Mouse (Mus musculus): ENCODE measurements around the gene Cda. TPM values are rescaled to one million over a fixed set of nuclear protein-coding genes. Genes with fewer than 3 reads are reported as not detected.
A peak's percentile ranks its signal among the peaks of the same experiment; 100 is the strongest.

Cda gene
- total and polyA plus RNA-seq, 2 experiments from 2014 or later: 9.6 to 12.2 TPM

- ATAC-seq (ENCODE audit: low FRiP score): peak; percentile 82
- peak overlapping the region; percentile 64 for H3K4me2 ChIP-seq (ENCODE audit: low read depth, low read length, poor library complexity, severe bottlenecking)
- under 1% methylated on average over 44 of the region's 45 CpGs for WGBS
- peak overlapping the region; percentile 91 for H3K9ac ChIP-seq (replicated peaks; ENCODE audit: low read length, poor library complexity, severe bottlenecking)
- H3K27me3 ChIP-seq (ENCODE audit: insufficient read depth, low read length): no peaks in the 10 kb centered on the region
- H3K27ac ChIP-seq (ENCODE audit: low read depth, low read length): peak overlapping the region; percentile 91
- peak; percentile 86 for DNase-seq (ENCODE audit: low spot score)
- peaks cover 2% of the 10 kb centered on the region; the same call in 1 of the 2 replicates for H3K36me3 ChIP-seq (ENCODE audit: insufficient read depth, low read length)
- H3K9me3 ChIP-seq (ENCODE audit: low read length): no peaks in the 10 kb centered on the region
- H3K4me3 ChIP-seq (ENCODE audit: low read depth, low read length): peak overlapping the region; percentile 95
- TF ChIP-seq CTCF (IDR thresholded peaks at IDR 0.05): no peak; the same call in 1 of the 2 replicates
- H3K4me1 ChIP-seq (ENCODE audit: insufficient read depth, low read length): peaks cover 7% of the 10 kb centered on the region; the same call in 1 of the 2 replicates
These were observed 42.2 kb downstream of the Cda start for GRCm38 (mm10) chr4:138325466-138326076.

GRCm38 (mm10) chr4:138324451-138324850 lies 43.3 kb downstream of the Cda start:
- 94% methylated on average over 3 of the region's 3 CpGs for WGBS
- DNase-seq (ENCODE audit: low spot score): no peak
- peaks cover 6% of the 10 kb centered on the region; the same call in 1 of the 2 replicates for H3K36me3 ChIP-seq (ENCODE audit: insufficient read depth, low read length)

GRCm38 (mm10) chr4:138323753-138324152 lies 44.0 kb downstream of the Cda start:
- H3K36me3 ChIP-seq (ENCODE audit: insufficient read depth, low read length): peaks cover 6% of the 10 kb centered on the region; the same call in 1 of the 2 replicates
- ATAC-seq (ENCODE audit: low FRiP score) (no peak), DNase-seq (ENCODE audit: low spot score) (no peak)
- TF ChIP-seq CTCF (IDR thresholded peaks at IDR 0.05): no peak
- H3K4me2 ChIP-seq (ENCODE audit: low read depth, low read length, poor library complexity, severe bottlenecking): no peak overlapping the region
- 60% methylated on average over 4 of the region's 4 CpGs for WGBS
- no peaks in the 10 kb centered on the region for H3K27me3 ChIP-seq (ENCODE audit: insufficient read depth, low read length)
- H3K27ac ChIP-seq (ENCODE audit: low read depth, low read length): peak overlapping the region; percentile 48
- peaks cover 7% of the 10 kb centered on the region; the same call in 1 of the 2 replicates for H3K4me1 ChIP-seq (ENCODE audit: insufficient read depth, low read length)
- H3K4me3 ChIP-seq (ENCODE audit: low read depth, low read length): no peak overlapping the region
- no peak overlapping the region for H3K9ac ChIP-seq (replicated peaks; ENCODE audit: low read length, poor library complexity, severe bottlenecking)
- no peaks in the 10 kb centered on the region for H3K9me3 ChIP-seq (ENCODE audit: low read length)

More at GRCm38 (mm10) chr4:138324451-138324850, 43.3 kb downstream of the Cda start:
- Histone ChIP-seq H3K27ac (ENCODE audit: low read depth, low read length) (no peak overlapping the region), H3K4me1 (ENCODE audit: insufficient read depth, low read length) (peaks cover 7% of the 10 kb centered on the region; the same call in 1 of the 2 replicates), H3K9me3 (ENCODE audit: low read length) (no peaks in the 10 kb centered on the region), H3K4me2 (ENCODE audit: low read depth, low read length, poor library complexity, severe bottlenecking) (no peak overlapping the region), H3K27me3 (ENCODE audit: insufficient read depth, low read length) (no peaks in the 10 kb centered on the region), H3K4me3 (ENCODE audit: low read depth, low read length) (no peak overlapping the region), H3K9ac (replicated peaks; ENCODE audit: low read length, poor library complexity, severe bottlenecking) (no peak overlapping the region)
- no peak for TF ChIP-seq CTCF (IDR thresholded peaks at IDR 0.05)
- no peak for ATAC-seq (ENCODE audit: low FRiP score)

GRCm38 (mm10) chr4:138322692-138323091 lies 45.1 kb downstream of the Cda start:
- ATAC-seq (ENCODE audit: low FRiP score) (no peak), DNase-seq (ENCODE audit: low spot score) (no peak)
- Histone ChIP-seq H3K27me3 (ENCODE audit: insufficient read depth, low read length) (no peaks in the 10 kb centered on the region), H3K4me3 (ENCODE audit: low read depth, low read length) (no peak overlapping the region), H3K9ac (replicated peaks; ENCODE audit: low read length, poor library complexity, severe bottlenecking) (no peak overlapping the region), H3K9me3 (ENCODE audit: low read length) (no peaks in the 10 kb centered on the region), H3K36me3 (ENCODE audit: insufficient read depth, low read length) (peaks cover 6% of the 10 kb centered on the region; the same call in 1 of the 2 replicates), H3K27ac (ENCODE audit: low read depth, low read length) (peak overlapping the region; percentile 48), H3K4me2 (ENCODE audit: low read depth, low read length, poor library complexity, severe bottlenecking) (0 out of 2 replicates have a peak overlapping the region, but pooled peaks have one; percentile 0), H3K4me1 (ENCODE audit: insufficient read depth, low read length) (peaks cover 7% of the 10 kb centered on the region; the same call in 1 of the 2 replicates)
- WGBS: 7% methylated on average over 4 of the region's 4 CpGs
- no peak for TF ChIP-seq CTCF (IDR thresholded peaks at IDR 0.05)

GRCm38 (mm10) chr4:138321488-138321887 lies 46.3 kb downstream of the Cda start:
- ATAC-seq (ENCODE audit: low FRiP score): no peak
- no peak overlapping the region for H3K9ac ChIP-seq (replicated peaks; ENCODE audit: low read length, poor library complexity, severe bottlenecking)
- no peak overlapping the region for H3K27ac ChIP-seq (ENCODE audit: low read depth, low read length)
- no peak for DNase-seq (ENCODE audit: low spot score)
- peaks cover 6% of the 10 kb centered on the region; the same call in 1 of the 2 replicates for H3K4me1 ChIP-seq (ENCODE audit: insufficient read depth, low read length)
- TF ChIP-seq CTCF (IDR thresholded peaks at IDR 0.05): no peak
- no peaks in the 10 kb centered on the region for H3K27me3 ChIP-seq (ENCODE audit: insufficient read depth, low read length)
- H3K9me3 ChIP-seq (ENCODE audit: low read length): no peaks in the 10 kb centered on the region
- no peak overlapping the region for H3K4me3 ChIP-seq (ENCODE audit: low read depth, low read length)
- no peak overlapping the region for H3K4me2 ChIP-seq (ENCODE audit: low read depth, low read length, poor library complexity, severe bottlenecking)
- 78% methylated on average over 7 of the region's 7 CpGs for WGBS
- peaks cover 14% of the 10 kb centered on the region for H3K36me3 ChIP-seq (ENCODE audit: insufficient read depth, low read length)

GRCm38 (mm10) chr4:138320711-138321110 lies 47.1 kb downstream of the Cda start:
- 84% methylated on average over 11 of the region's 11 CpGs for WGBS
- Histone ChIP-seq H3K4me1 (ENCODE audit: insufficient read depth, low read length) (peaks cover 4% of the 10 kb centered on the region; the same call in 1 of the 2 replicates), H3K9me3 (ENCODE audit: low read length) (no peaks in the 10 kb centered on the region), H3K4me3 (ENCODE audit: low read depth, low read length) (no peak overlapping the region), H3K27ac (ENCODE audit: low read depth, low read length) (no peak overlapping the region), H3K36me3 (ENCODE audit: insufficient read depth, low read length) (peaks cover 17% of the 10 kb centered on the region), H3K9ac (replicated peaks; ENCODE audit: low read length, poor library complexity, severe bottlenecking) (no peak overlapping the region), H3K4me2 (ENCODE audit: low read depth, low read length, poor library complexity, severe bottlenecking) (no peak overlapping the region), H3K27me3 (ENCODE audit: insufficient read depth, low read length) (no peaks in the 10 kb centered on the region)
- ATAC-seq (ENCODE audit: low FRiP score): no peak
- DNase-seq (ENCODE audit: low spot score): no peak
- no peak for TF ChIP-seq CTCF (IDR thresholded peaks at IDR 0.05)
